Mouse (Mus musculus): ENCODE results near the gene Cpsf4. TPM values are rescaled to one million over a fixed set of nuclear protein-coding genes. Genes with fewer than 3 reads are reported as not detected.

The Cpsf4 gene
- polyA plus RNA-seq, 1 experiment from 2014 or later, result 70.5 TPM

DNA sequence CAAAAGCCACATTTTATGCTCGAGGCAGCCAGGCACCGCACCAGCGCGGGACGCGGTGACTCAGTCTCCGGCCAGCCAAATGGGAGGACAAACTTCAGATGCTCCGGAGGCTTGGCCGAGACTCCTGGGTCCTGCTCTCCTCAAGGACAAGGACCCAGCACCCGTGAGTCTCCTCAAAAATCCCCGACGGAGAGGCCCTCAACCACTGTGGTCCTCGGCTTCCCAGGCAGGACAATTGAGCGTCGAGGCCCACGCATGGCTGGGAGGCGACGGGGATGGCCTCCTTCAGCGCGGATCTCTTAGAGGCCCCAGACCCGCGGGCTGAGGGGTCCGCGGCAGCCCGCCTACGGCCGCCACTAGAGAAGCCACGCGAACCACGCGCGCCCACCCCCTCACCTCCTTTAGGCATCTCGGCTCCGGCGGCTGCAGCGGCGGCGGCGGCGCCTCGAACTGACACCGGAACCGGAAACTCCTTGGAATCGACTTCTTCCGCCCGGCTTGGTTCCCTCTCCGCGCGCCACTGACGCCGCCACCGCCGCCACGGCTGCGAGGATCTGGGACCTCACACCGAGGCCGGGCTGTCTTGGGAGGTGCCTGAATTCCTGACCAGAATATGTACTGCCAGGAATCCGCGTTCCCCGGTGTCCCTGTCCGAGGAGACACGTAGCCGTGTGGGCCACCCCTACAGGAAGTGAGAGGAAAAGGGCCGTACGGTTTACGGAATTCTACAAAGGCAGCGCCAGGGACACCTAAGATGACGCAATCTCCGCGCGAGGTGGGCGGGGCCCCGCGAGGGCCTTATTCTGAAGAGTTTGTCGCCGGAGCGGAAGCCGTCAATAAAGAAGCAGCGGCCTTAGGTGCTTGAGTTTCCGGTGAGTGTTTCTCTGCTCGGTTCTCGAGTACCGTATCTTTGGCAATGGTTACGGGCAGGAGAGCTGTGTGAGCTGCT lies 27.2 kb upstream of the Cpsf4 start, which contains the start of the genes Pdap1 and Bud31:
TSS of gene Pdap1 (minus strand) at position 668 of the 949 bp plus-strand sequence.
TSS of gene Bud31 (plus strand) at position 792 of the 949 bp plus-strand sequence.
- Histone ChIP-seq H3K27me3 (ENCODE audit: insufficient read depth, poor library complexity, severe bottlenecking) (no peaks in the 10 kb centered on the region), H3K4me1 (replicated peaks) (peaks cover 28% of the 10 kb centered on the region), H3K4me3 (peak within 1 kb of the TSS; percentile 99), H3K27ac (peak within 1 kb of the TSS; percentile 99), H3K36me3 (peaks cover 64% of the 10 kb centered on the region), H3K9me3 (no peaks in the 10 kb centered on the region)
- under 1% methylated on average over 84 of the region's 84 CpGs for WGBS
- DNase-seq (ENCODE audit: low spot score), result peak; percentile 93

DNA sequence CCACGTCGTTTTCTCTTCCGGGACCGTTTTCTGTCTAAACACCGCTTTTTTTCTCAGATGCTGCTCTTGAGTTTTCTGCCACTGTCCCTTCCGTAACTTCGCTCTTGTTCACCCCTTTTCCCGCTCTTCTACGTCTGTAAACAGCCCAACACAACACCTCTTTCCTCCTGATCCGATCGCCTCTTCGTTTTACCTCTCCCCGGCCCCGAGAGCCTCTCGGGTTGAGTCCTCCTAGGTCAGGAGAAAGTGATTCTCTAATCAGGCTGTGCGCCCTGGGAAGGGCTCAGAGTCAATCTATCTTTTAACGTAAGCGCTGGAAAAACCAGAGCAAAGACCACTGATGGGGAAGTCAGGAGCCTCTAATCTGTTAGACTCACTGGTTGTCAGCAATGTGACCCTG lies 26.4 kb upstream of the Cpsf4 start:
- Histone ChIP-seq H3K4me3 (peak overlapping the region; percentile 99), H3K36me3 (peaks cover 64% of the 10 kb centered on the region), H3K9me3 (no peaks in the 10 kb centered on the region), H3K27me3 (ENCODE audit: insufficient read depth, poor library complexity, severe bottlenecking) (no peaks in the 10 kb centered on the region), H3K4me1 (replicated peaks) (peaks cover 28% of the 10 kb centered on the region), H3K27ac (peak overlapping the region; percentile 99)
- no peak for DNase-seq (ENCODE audit: low spot score)
- 2% methylated on average over 18 of the region's 18 CpGs for WGBS

DNA sequence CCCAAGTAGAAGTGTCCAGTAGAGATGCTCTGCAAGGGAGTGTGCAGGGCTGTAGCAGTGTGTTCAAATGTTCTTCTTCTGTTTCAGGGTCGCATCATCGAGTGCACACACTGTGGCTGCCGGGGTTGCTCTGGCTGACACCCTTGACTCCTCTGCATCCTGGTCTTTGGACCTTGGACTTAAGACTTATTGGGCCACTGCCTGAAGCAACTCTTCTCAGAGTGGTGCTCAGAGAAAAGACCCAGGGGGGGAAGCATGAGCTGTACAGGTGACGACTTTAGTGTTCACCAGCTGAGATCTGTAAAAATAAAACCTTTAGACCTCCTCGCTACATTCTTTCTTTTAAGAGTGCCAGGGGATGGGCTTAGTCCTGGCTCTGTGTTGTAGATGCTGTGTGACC lies 19.3 kb upstream of the Cpsf4 start:
- no peaks in the 10 kb centered on the region for H3K4me1 ChIP-seq (replicated peaks)
- no peak for DNase-seq (ENCODE audit: low spot score)
- no peak overlapping the region for H3K4me3 ChIP-seq
- no peaks in the 10 kb centered on the region for H3K27me3 ChIP-seq (ENCODE audit: insufficient read depth, poor library complexity, severe bottlenecking)
- WGBS, result 94% methylated on average over 5 of the region's 5 CpGs
- H3K27ac ChIP-seq, result no peak overlapping the region
- peaks cover 100% of the 10 kb centered on the region for H3K36me3 ChIP-seq
- H3K9me3 ChIP-seq, result no peaks in the 10 kb centered on the region

DNA sequence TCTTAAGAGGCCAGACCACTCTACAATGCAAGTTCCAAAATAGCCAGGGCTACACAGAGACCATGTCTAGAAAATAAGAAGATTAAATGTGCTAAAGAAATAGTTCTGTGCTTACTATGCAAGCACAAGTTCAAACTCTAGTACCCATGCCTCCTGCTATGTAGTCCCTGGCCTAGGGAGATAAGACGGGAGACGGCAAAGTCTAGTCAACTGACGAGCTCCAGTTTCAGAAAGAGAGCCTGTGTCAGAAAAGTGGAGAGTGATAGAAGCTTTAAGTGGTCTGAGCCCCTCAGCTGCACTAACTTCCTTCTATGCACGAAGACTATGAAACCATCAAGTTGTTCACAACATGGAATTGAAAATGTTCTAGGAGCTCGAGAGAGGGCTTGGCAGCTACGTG lies 17.7 kb upstream of the Cpsf4 start:
- H3K4me3 ChIP-seq, result no peak overlapping the region
- no peaks in the 10 kb centered on the region for H3K27me3 ChIP-seq (ENCODE audit: insufficient read depth, poor library complexity, severe bottlenecking)
- H3K36me3 ChIP-seq, result peaks cover 100% of the 10 kb centered on the region
- no peaks in the 10 kb centered on the region for H3K4me1 ChIP-seq (replicated peaks)
- DNase-seq (ENCODE audit: low spot score), result no peak
- no peak overlapping the region for H3K27ac ChIP-seq
- WGBS, result 87% methylated on average over 6 of the region's 6 CpGs
- no peaks in the 10 kb centered on the region for H3K9me3 ChIP-seq

- DNase-seq (ENCODE audit: low spot score), result no peak
- WGBS, result 93% methylated on average over 5 of the region's 5 CpGs
- H3K9me3 ChIP-seq, result no peaks in the 10 kb centered on the region
- H3K4me1 ChIP-seq (replicated peaks), result no peaks in the 10 kb centered on the region
- no peak overlapping the region for H3K27ac ChIP-seq
- H3K4me3 ChIP-seq, result no peak overlapping the region
- no peaks in the 10 kb centered on the region for H3K27me3 ChIP-seq (ENCODE audit: insufficient read depth, poor library complexity, severe bottlenecking)
- peaks cover 98% of the 10 kb centered on the region for H3K36me3 ChIP-seq
Observed at GRCm38 (mm10) chr5:145152690-145153089, 14.3 kb upstream of the Cpsf4 start.

DNA sequence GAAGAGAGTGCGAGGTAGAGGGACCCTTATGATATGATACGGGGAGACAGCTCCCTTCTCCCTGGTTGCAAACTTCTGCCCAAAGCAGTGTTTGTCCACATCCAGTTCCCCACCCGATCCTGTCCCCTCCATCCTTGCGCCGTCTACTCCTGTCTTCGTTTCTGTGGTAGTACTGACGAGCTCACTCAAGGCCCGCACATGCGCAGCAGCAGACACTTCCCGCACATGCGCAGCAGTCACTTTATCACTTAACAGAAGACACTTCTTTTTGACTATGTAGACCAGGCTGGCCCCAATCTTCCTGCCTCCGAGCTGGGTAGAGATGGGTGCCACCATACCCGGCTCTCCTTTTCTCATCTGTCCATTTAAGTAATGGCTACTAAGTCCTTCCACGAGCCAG lies 5.7 kb upstream of the Cpsf4 start:
- DNase-seq (ENCODE audit: low spot score), result no peak
- H3K27me3 ChIP-seq (ENCODE audit: insufficient read depth, poor library complexity, severe bottlenecking), result no peaks in the 10 kb centered on the region
- peaks cover 86% of the 10 kb centered on the region for H3K36me3 ChIP-seq
- no peaks in the 10 kb centered on the region for H3K9me3 ChIP-seq
- 96% methylated on average over 14 of the region's 14 CpGs for WGBS
- no peak overlapping the region for H3K4me3 ChIP-seq
- H3K4me1 ChIP-seq (replicated peaks), result peaks cover 6% of the 10 kb centered on the region
- H3K27ac ChIP-seq, result no peak overlapping the region

DNA sequence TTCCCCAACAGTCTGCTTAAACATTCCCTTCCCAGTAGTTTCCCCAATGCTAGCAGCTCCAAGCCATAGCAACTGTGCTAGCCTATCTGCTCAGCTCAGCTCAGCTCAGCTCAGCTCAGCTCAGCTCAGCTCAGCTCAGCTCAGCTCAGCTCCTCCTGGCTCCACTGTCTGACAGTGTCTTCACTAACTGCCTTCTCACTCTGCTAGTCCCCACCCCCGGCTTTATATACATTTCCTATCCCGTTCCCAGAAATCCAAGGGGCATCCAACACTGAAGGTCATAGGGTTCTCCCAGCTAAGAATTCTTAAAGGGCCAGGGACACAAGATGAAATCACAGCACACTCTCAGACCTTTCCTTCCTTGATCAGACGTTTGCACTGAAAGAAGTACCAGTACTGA lies 2.3 kb upstream of the Cpsf4 start:
- Histone ChIP-seq H3K9me3 (no peaks in the 10 kb centered on the region), H3K27ac (no peak overlapping the region), H3K36me3 (peaks cover 54% of the 10 kb centered on the region), H3K4me3 (no peak overlapping the region), H3K27me3 (ENCODE audit: insufficient read depth, poor library complexity, severe bottlenecking) (no peaks in the 10 kb centered on the region), H3K4me1 (replicated peaks) (peaks cover 22% of the 10 kb centered on the region)
- no peak for DNase-seq (ENCODE audit: low spot score)
- WGBS, result 72% methylated on average over 3 of the region's 3 CpGs

GRCm38 (mm10) chr5:145165184-145165583 lies 1.8 kb upstream of the Cpsf4 start:
- Histone ChIP-seq H3K36me3 (peaks cover 53% of the 10 kb centered on the region), H3K9me3 (no peaks in the 10 kb centered on the region), H3K4me3 (peak overlapping the region; percentile 18; the same call in 1 of the 2 replicates), H3K27ac (no peak overlapping the region), H3K4me1 (replicated peaks) (peaks cover 22% of the 10 kb centered on the region), H3K27me3 (ENCODE audit: insufficient read depth, poor library complexity, severe bottlenecking) (no peaks in the 10 kb centered on the region)
- DNase-seq (ENCODE audit: low spot score), result no peak
- 86% methylated on average over 15 of the region's 15 CpGs for WGBS

GRCm38 (mm10) chr5:145167306-145167661 lies 271 bp downstream of the Cpsf4 start:
- Histone ChIP-seq H3K4me3 (peak overlapping the region; percentile 96), H3K4me1 (replicated peaks) (peaks cover 22% of the 10 kb centered on the region), H3K36me3 (peaks cover 54% of the 10 kb centered on the region), H3K27ac (peak overlapping the region; percentile 91), H3K27me3 (ENCODE audit: insufficient read depth, poor library complexity, severe bottlenecking) (no peaks in the 10 kb centered on the region), H3K9me3 (no peaks in the 10 kb centered on the region)
- DNase-seq (ENCODE audit: low spot score), result no peak
- WGBS, result 0% methylated on average over 28 of the region's 28 CpGs

- 87% methylated on average over 18 of the region's 18 CpGs for WGBS
- no peak overlapping the region for H3K27ac ChIP-seq
- H3K36me3 ChIP-seq, result peaks cover 100% of the 10 kb centered on the region
- no peaks in the 10 kb centered on the region for H3K4me1 ChIP-seq (replicated peaks)
- no peaks in the 10 kb centered on the region for H3K27me3 ChIP-seq (ENCODE audit: insufficient read depth, poor library complexity, severe bottlenecking)
- DNase-seq (ENCODE audit: low spot score), result no peak
- no peaks in the 10 kb centered on the region for H3K9me3 ChIP-seq
- H3K4me3 ChIP-seq, result no peak overlapping the region
Observed at GRCm38 (mm10) chr5:145178461-145178980, 11.5 kb downstream of the Cpsf4 start.

DNA sequence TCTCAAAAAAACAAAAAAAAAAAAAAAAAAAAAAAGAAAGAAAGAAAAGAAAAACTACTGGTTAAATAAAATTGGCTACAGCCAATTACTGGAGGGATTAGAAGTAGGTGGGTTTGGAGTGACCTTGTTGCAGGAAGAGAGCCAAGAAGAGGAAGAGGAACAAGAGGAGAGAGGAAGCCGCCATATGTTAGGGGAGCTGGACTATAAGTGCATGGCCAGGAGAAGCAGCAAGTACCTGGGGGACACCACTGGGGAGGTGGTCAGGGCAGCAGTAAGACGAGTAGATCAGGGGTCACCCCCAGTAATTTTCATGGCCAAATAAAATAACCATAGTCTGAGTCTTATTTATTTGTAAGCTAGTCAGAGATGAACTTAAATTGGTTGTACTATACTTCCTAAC lies 18.2 kb downstream of the Cpsf4 start:
- Histone ChIP-seq H3K4me1 (replicated peaks) (peaks cover 10% of the 10 kb centered on the region), H3K4me3 (no peak overlapping the region), H3K36me3 (peaks cover 93% of the 10 kb centered on the region), H3K9me3 (no peaks in the 10 kb centered on the region), H3K27ac (no peak overlapping the region), H3K27me3 (ENCODE audit: insufficient read depth, poor library complexity, severe bottlenecking) (no peaks in the 10 kb centered on the region)
- 91% methylated on average over 2 of the region's 2 CpGs for WGBS
- no peak for DNase-seq (ENCODE audit: low spot score)

GRCm38 (mm10) chr5:145189416-145189815 lies 22.4 kb downstream of the Cpsf4 start:
- Histone ChIP-seq H3K27ac (no peak overlapping the region), H3K4me1 (replicated peaks) (peaks cover 22% of the 10 kb centered on the region), H3K27me3 (ENCODE audit: insufficient read depth, poor library complexity, severe bottlenecking) (no peaks in the 10 kb centered on the region), H3K4me3 (peak overlapping the region; percentile 95; the same call in 1 of the 2 replicates), H3K9me3 (no peaks in the 10 kb centered on the region), H3K36me3 (peaks cover 62% of the 10 kb centered on the region)
- no peak for DNase-seq (ENCODE audit: low spot score)
- 94% methylated on average over 6 of the region's 6 CpGs for WGBS

DNA sequence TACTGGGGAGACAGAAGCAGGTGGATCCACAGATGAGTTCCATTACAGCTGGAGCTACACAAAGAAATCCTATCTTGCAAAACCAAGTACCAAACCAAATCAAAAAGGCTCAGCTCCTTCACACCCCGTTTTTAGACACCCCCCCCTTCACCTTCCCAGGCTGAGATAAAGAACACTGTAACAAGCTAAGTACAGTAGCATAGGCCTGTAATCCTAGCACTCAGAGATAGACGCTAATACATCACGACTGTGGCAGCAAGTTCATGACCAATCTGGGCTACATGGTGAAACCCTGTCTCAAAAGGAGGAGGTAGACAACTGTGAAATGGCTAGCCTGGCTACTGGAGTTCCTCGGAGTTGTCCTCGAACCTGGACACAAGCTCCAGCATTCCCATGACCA lies 23.4 kb downstream of the Cpsf4 start:
- Histone ChIP-seq H3K27ac (peak overlapping the region; percentile 98), H3K4me3 (peak overlapping the region; percentile 95), H3K36me3 (peaks cover 62% of the 10 kb centered on the region), H3K4me1 (replicated peaks) (peaks cover 22% of the 10 kb centered on the region), H3K9me3 (no peaks in the 10 kb centered on the region), H3K27me3 (ENCODE audit: insufficient read depth, poor library complexity, severe bottlenecking) (no peaks in the 10 kb centered on the region)
- DNase-seq (ENCODE audit: low spot score), result no peak
- 65% methylated on average over 5 of the region's 5 CpGs for WGBS

Data from hindbrain, embryonic 10.5 days (tissue).